Mouse (Mus musculus): ENCODE results near the gene Lmbr1. TPM values are rescaled to one million over a fixed set of nuclear protein-coding genes. Genes with fewer than 3 reads are reported as not detected.

Lmbr1 gene
- polyA plus RNA-seq, 1 experiment from 2014 or later, result 13.6 TPM

- no peaks in the 10 kb centered on the region for H3K36me3 ChIP-seq (ENCODE audit: insufficient read depth, low read length)
- no peaks in the 10 kb centered on the region for H3K9me3 ChIP-seq (replicated peaks; ENCODE audit: low read length)
- TF ChIP-seq CTCF (IDR thresholded peaks at IDR 0.05; ENCODE audit: low read depth), result no peak
- H3K4me1 ChIP-seq (replicated peaks; ENCODE audit: insufficient read depth, low read length), result no peaks in the 10 kb centered on the region
- H3K9ac ChIP-seq (ENCODE audit: low read depth, low read length), result no peak overlapping the region
- no peak overlapping the region for H3K4me2 ChIP-seq (ENCODE audit: low read length)
- H3K27me3 ChIP-seq (ENCODE audit: insufficient read depth, low read length), result no peaks in the 10 kb centered on the region
- no peak overlapping the region for H3K27ac ChIP-seq
- no peak overlapping the region for H3K4me3 ChIP-seq (replicated peaks; ENCODE audit: low read depth, low read length)
- 79% methylated on average over 4 of the region's 4 CpGs for WGBS
- DNase-seq (ENCODE audit: low spot score) (no peak), ATAC-seq (replicated peaks; ENCODE audit: low FRiP score, low read depth) (no peak)
Measured at GRCm38 (mm10) chr5:29198960-29199488, 179.2 kb downstream of the Lmbr1 start.

GRCm38 (mm10) chr5:29197187-29197586, 181.0 kb downstream of the Lmbr1 start:
- Histone ChIP-seq H3K27ac (no peak overlapping the region), H3K9ac (ENCODE audit: low read depth, low read length) (no peak overlapping the region), H3K4me3 (replicated peaks; ENCODE audit: low read depth, low read length) (no peak overlapping the region), H3K4me1 (replicated peaks; ENCODE audit: insufficient read depth, low read length) (no peaks in the 10 kb centered on the region), H3K4me2 (ENCODE audit: low read length) (no peak overlapping the region), H3K27me3 (ENCODE audit: insufficient read depth, low read length) (no peaks in the 10 kb centered on the region), H3K9me3 (replicated peaks; ENCODE audit: low read length) (no peaks in the 10 kb centered on the region), H3K36me3 (ENCODE audit: insufficient read depth, low read length) (no peaks in the 10 kb centered on the region)
- WGBS, result 87% methylated on average over 4 of the region's 4 CpGs
- DNase-seq (ENCODE audit: low spot score) (no peak), ATAC-seq (replicated peaks; ENCODE audit: low FRiP score, low read depth) (no peak)
- TF ChIP-seq CTCF (IDR thresholded peaks at IDR 0.05; ENCODE audit: low read depth), result no peak

- Histone ChIP-seq H3K4me3 (replicated peaks; ENCODE audit: low read depth, low read length) (peak overlapping the region; percentile 52), H3K36me3 (ENCODE audit: insufficient read depth, low read length) (no peaks in the 10 kb centered on the region), H3K27ac (no peak overlapping the region), H3K9me3 (replicated peaks; ENCODE audit: low read length) (no peaks in the 10 kb centered on the region), H3K27me3 (ENCODE audit: insufficient read depth, low read length) (no peaks in the 10 kb centered on the region), H3K9ac (ENCODE audit: low read depth, low read length) (peak overlapping the region; percentile 38; the same call in 1 of the 2 replicates), H3K4me2 (ENCODE audit: low read length) (peak overlapping the region; percentile 77), H3K4me1 (replicated peaks; ENCODE audit: insufficient read depth, low read length) (no peaks in the 10 kb centered on the region)
- WGBS, result 8% methylated on average over 12 of the region's 12 CpGs
- no peak for TF ChIP-seq CTCF (IDR thresholded peaks at IDR 0.05; ENCODE audit: low read depth)
- DNase-seq (ENCODE audit: low spot score) (no peak), ATAC-seq (replicated peaks; ENCODE audit: low FRiP score, low read depth) (no peak)
Measured at GRCm38 (mm10) chr5:29196264-29196658, 181.9 kb downstream of the Lmbr1 start.

- Histone ChIP-seq H3K9ac (ENCODE audit: low read depth, low read length) (peak within 1 kb of the TSS; percentile 63), H3K4me3 (replicated peaks; ENCODE audit: low read depth, low read length) (peak within 1 kb of the TSS; percentile 52), H3K27ac (0 out of 2 replicates have a peak within 1 kb of the TSS, but pooled peaks have one; percentile 25), H3K27me3 (ENCODE audit: insufficient read depth, low read length) (no peaks in the 10 kb centered on the region), H3K4me1 (replicated peaks; ENCODE audit: insufficient read depth, low read length) (no peaks in the 10 kb centered on the region), H3K36me3 (ENCODE audit: insufficient read depth, low read length) (no peaks in the 10 kb centered on the region), H3K9me3 (replicated peaks; ENCODE audit: low read length) (no peaks in the 10 kb centered on the region), H3K4me2 (ENCODE audit: low read length) (peak within 1 kb of the TSS; percentile 77)
- TF ChIP-seq CTCF (IDR thresholded peaks at IDR 0.05; ENCODE audit: low read depth), result no peak
- ATAC-seq (replicated peaks; ENCODE audit: low FRiP score, low read depth) (peak; percentile 97), DNase-seq (ENCODE audit: low spot score) (peak; percentile 73)
- under 1% methylated on average over 67 of the region's 70 CpGs for WGBS
Measured at GRCm38 (mm10) chr5:29195570-29196263, 182.5 kb downstream of the Lmbr1 start, which contains the start of gene Rnf32. Gene Rnf32, plus strand, starts transcription at chr5:29195992.

GRCm38 (mm10) chr5:29195231-29195569, 183.0 kb downstream of the Lmbr1 start:
- Histone ChIP-seq H3K27ac (0 out of 2 replicates have a peak overlapping the region, but pooled peaks have one; percentile 25), H3K4me2 (ENCODE audit: low read length) (peak overlapping the region; percentile 77), H3K36me3 (ENCODE audit: insufficient read depth, low read length) (no peaks in the 10 kb centered on the region), H3K4me3 (replicated peaks; ENCODE audit: low read depth, low read length) (peak overlapping the region; percentile 52), H3K4me1 (replicated peaks; ENCODE audit: insufficient read depth, low read length) (no peaks in the 10 kb centered on the region), H3K9me3 (replicated peaks; ENCODE audit: low read length) (no peaks in the 10 kb centered on the region), H3K9ac (ENCODE audit: low read depth, low read length) (peak overlapping the region; percentile 63), H3K27me3 (ENCODE audit: insufficient read depth, low read length) (no peaks in the 10 kb centered on the region)
- 7% methylated on average over 9 of the region's 9 CpGs for WGBS
- ATAC-seq (replicated peaks; ENCODE audit: low FRiP score, low read depth) (no peak), DNase-seq (ENCODE audit: low spot score) (no peak)
- no peak for TF ChIP-seq CTCF (IDR thresholded peaks at IDR 0.05; ENCODE audit: low read depth)

- H3K36me3 ChIP-seq (ENCODE audit: insufficient read depth, low read length), result no peaks in the 10 kb centered on the region
- no peak overlapping the region for H3K4me2 ChIP-seq (ENCODE audit: low read length)
- H3K9ac ChIP-seq (ENCODE audit: low read depth, low read length), result no peak overlapping the region
- H3K27me3 ChIP-seq (ENCODE audit: insufficient read depth, low read length), result no peaks in the 10 kb centered on the region
- H3K9me3 ChIP-seq (replicated peaks; ENCODE audit: low read length), result no peaks in the 10 kb centered on the region
- ATAC-seq (replicated peaks; ENCODE audit: low FRiP score, low read depth) (no peak), DNase-seq (ENCODE audit: low spot score) (no peak)
- no peak overlapping the region for H3K27ac ChIP-seq
- WGBS, result 68% methylated on average over 5 of the region's 5 CpGs
- no peaks in the 10 kb centered on the region for H3K4me1 ChIP-seq (replicated peaks; ENCODE audit: insufficient read depth, low read length)
- H3K4me3 ChIP-seq (replicated peaks; ENCODE audit: low read depth, low read length), result no peak overlapping the region
- TF ChIP-seq CTCF (IDR thresholded peaks at IDR 0.05; ENCODE audit: low read depth), result no peak
Measured at GRCm38 (mm10) chr5:29186798-29187197, 191.4 kb downstream of the Lmbr1 start.

Small RNAs within 50 kb of the gene (microRNA-seq; reads per million reads assigned to microRNA genes)
- not detected for gene Gm23801

Other genes with a start within 250 kb of the Lmbr1 start
- 1.6 and 1.8 TPM in 2 replicates for gene Rnf32, start 182.4 kb downstream of the Lmbr1 start, polyA plus RNA-seq (2015; fragmentation: Nextera tagmentation; extraction: Ambion mirVana)
- 19.6 and 20.0 TPM in 2 replicates for gene Nom1, start 56.3 kb upstream of the Lmbr1 start, polyA plus RNA-seq (2015; fragmentation: Nextera tagmentation; extraction: Ambion mirVana)
- gene Mnx1, start 100.1 kb upstream of the Lmbr1 start, polyA plus RNA-seq (2015; fragmentation: Nextera tagmentation; extraction: Ambion mirVana), result not detected in 2 replicates
- 19.7 and 19.8 TPM in 2 replicates for gene Ube3c, start 190.9 kb upstream of the Lmbr1 start, polyA plus RNA-seq (2015; fragmentation: Nextera tagmentation; extraction: Ambion mirVana)

Measured in kidney, postnatal 0 days (tissue).